Mouse (Mus musculus): ENCODE results near the gene Mepce.

DNA sequence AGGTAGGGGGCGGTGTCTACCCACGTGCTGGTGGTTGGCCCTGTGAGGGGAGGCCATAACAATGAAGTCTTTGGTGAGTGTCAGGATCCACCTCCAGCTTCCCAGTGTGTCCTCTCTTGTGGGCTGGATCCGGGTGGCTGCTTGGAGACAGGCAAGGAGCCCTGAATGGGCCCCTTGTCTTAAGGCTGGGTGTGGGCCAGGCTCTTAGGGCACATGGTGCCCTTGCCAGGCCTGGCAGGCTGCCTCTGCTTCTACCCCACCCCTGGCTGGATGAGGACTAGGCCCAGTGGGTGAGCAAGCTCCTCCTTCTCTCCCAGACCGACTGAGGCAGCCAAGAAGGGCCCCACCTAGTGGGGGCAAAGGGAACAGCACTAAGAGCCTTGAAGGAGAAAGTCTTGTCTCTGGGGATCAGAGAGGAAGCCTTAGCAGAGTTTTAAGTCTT lies 27.5 kb downstream of the Mepce start:
- TF ChIP-seq EP300 (IDR thresholded peaks at IDR 0.05; ENCODE audit: low read depth) = no peak; the same call in 1 of the 2 replicates
- peak; percentile 87 for TF ChIP-seq CTCF (IDR thresholded peaks at IDR 0.05; ENCODE audit: low read depth)
